Mouse (Mus musculus): ENCODE data around the gene Erich4. TPM values are rescaled to one million over a fixed set of nuclear protein-coding genes. Genes with fewer than 3 reads are reported as not detected.

The Erich4 gene
- polyA plus RNA-seq, 1 experiment from 2014 or later: not detected

- peaks cover 13% of the 10 kb centered on the region; the same call in 1 of the 2 replicates for H3K4me1 ChIP-seq (replicated peaks)
- WGBS: 2% methylated on average over 53 of the region's 53 CpGs
- H3K4me3 ChIP-seq: peak within 1 kb of the TSS; percentile 59
- H3K27me3 ChIP-seq (ENCODE audit: insufficient read depth, poor library complexity, severe bottlenecking): peaks cover 5% of the 10 kb centered on the region; the same call in 1 of the 2 replicates
- peak within 1 kb of the TSS; percentile 67 for H3K27ac ChIP-seq
- peaks cover 24% of the 10 kb centered on the region for H3K36me3 ChIP-seq
- DNase-seq (ENCODE audit: low spot score): peak; percentile 91
- H3K9me3 ChIP-seq: no peaks in the 10 kb centered on the region
These were observed 3.4 kb upstream of the Erich4 start, which contains the start of gene Dmac2 for GRCm38 (mm10) chr7:25618865-25619721. Dmac2 (plus strand) TSS chr7:25619414.

- no peak for DNase-seq (ENCODE audit: low spot score)
- Histone ChIP-seq H3K9me3 (no peaks in the 10 kb centered on the region), H3K4me3 (no peak overlapping the region), H3K27me3 (ENCODE audit: insufficient read depth, poor library complexity, severe bottlenecking) (peaks cover 5% of the 10 kb centered on the region; the same call in 1 of the 2 replicates), H3K4me1 (replicated peaks) (peaks cover 13% of the 10 kb centered on the region; the same call in 1 of the 2 replicates), H3K36me3 (peaks cover 17% of the 10 kb centered on the region), H3K27ac (no peak overlapping the region)
- 87% methylated on average over 10 of the region's 10 CpGs for WGBS
These were observed 1.9 kb upstream of the Erich4 start for GRCm38 (mm10) chr7:25617376-25618160.

- no peak overlapping the region for H3K4me3 ChIP-seq
- WGBS: 71% methylated on average over 21 of the region's 21 CpGs
- no peaks in the 10 kb centered on the region for H3K9me3 ChIP-seq
- no peaks in the 10 kb centered on the region for H3K36me3 ChIP-seq
- peaks cover 5% of the 10 kb centered on the region; the same call in 1 of the 2 replicates for H3K27me3 ChIP-seq (ENCODE audit: insufficient read depth, poor library complexity, severe bottlenecking)
- H3K27ac ChIP-seq: 0 out of 2 replicates have a peak overlapping the region, but pooled peaks have one; percentile 5
- no peak for DNase-seq (ENCODE audit: low spot score)
- peaks cover 10% of the 10 kb centered on the region; the same call in 1 of the 2 replicates for H3K4me1 ChIP-seq (replicated peaks)
These were observed 624 bp downstream of the Erich4 start for GRCm38 (mm10) chr7:25614831-25615705.

- H3K4me3 ChIP-seq: no peak overlapping the region
- no peak for DNase-seq (ENCODE audit: low spot score)
- no peak overlapping the region for H3K27ac ChIP-seq
- peaks cover 4% of the 10 kb centered on the region; the same call in 1 of the 2 replicates for H3K4me1 ChIP-seq (replicated peaks)
- peaks cover 5% of the 10 kb centered on the region; the same call in 1 of the 2 replicates for H3K27me3 ChIP-seq (ENCODE audit: insufficient read depth, poor library complexity, severe bottlenecking)
- H3K36me3 ChIP-seq: no peaks in the 10 kb centered on the region
- H3K9me3 ChIP-seq: no peaks in the 10 kb centered on the region
- WGBS: 87% methylated on average over 5 of the region's 5 CpGs
These were observed 1.6 kb downstream of the Erich4 start for GRCm38 (mm10) chr7:25614086-25614485.

- H3K4me3 ChIP-seq: no peak overlapping the region
- H3K27me3 ChIP-seq (ENCODE audit: insufficient read depth, poor library complexity, severe bottlenecking): no peaks in the 10 kb centered on the region; the same call in 1 of the 2 replicates
- H3K36me3 ChIP-seq: no peaks in the 10 kb centered on the region
- no peaks in the 10 kb centered on the region for H3K4me1 ChIP-seq (replicated peaks)
- H3K9me3 ChIP-seq: no peaks in the 10 kb centered on the region
- no peak for DNase-seq (ENCODE audit: low spot score)
- 45% methylated on average over 7 of the region's 7 CpGs for WGBS
- no peak overlapping the region for H3K27ac ChIP-seq
These were observed 4.2 kb downstream of the Erich4 start for GRCm38 (mm10) chr7:25611501-25611900.

GRCm38 (mm10) chr7:25610056-25610455, 5.6 kb downstream of the Erich4 start:
- Histone ChIP-seq H3K4me1 (replicated peaks) (no peaks in the 10 kb centered on the region), H3K27ac (no peak overlapping the region), H3K9me3 (no peaks in the 10 kb centered on the region), H3K36me3 (no peaks in the 10 kb centered on the region), H3K27me3 (ENCODE audit: insufficient read depth, poor library complexity, severe bottlenecking) (no peaks in the 10 kb centered on the region; the same call in 1 of the 2 replicates), H3K4me3 (no peak overlapping the region)
- DNase-seq (ENCODE audit: low spot score): no peak
- 48% methylated on average over 6 of the region's 6 CpGs for WGBS

- Histone ChIP-seq H3K27me3 (ENCODE audit: insufficient read depth, poor library complexity, severe bottlenecking) (no peaks in the 10 kb centered on the region; the same call in 1 of the 2 replicates), H3K27ac (no peak overlapping the region), H3K36me3 (no peaks in the 10 kb centered on the region), H3K4me3 (no peak overlapping the region), H3K9me3 (no peaks in the 10 kb centered on the region), H3K4me1 (replicated peaks) (no peaks in the 10 kb centered on the region)
- 87% methylated on average over 2 of the region's 2 CpGs for WGBS
- DNase-seq (ENCODE audit: low spot score): no peak
These were observed 8.5 kb downstream of the Erich4 start for GRCm38 (mm10) chr7:25607196-25607595.

- WGBS: 79% methylated on average over 4 of the region's 4 CpGs
These were observed 9.0 kb downstream of the Erich4 start for GRCm38 (mm10) chr7:25606625-25607063.

GRCm38 (mm10) chr7:25601346-25601745, 14.3 kb downstream of the Erich4 start:
- Histone ChIP-seq H3K36me3 (no peaks in the 10 kb centered on the region), H3K4me3 (no peak overlapping the region), H3K27me3 (ENCODE audit: insufficient read depth, poor library complexity, severe bottlenecking) (no peaks in the 10 kb centered on the region), H3K9me3 (no peaks in the 10 kb centered on the region), H3K27ac (no peak overlapping the region), H3K4me1 (replicated peaks) (no peaks in the 10 kb centered on the region)
- 89% methylated on average over 16 of the region's 16 CpGs for WGBS
- DNase-seq (ENCODE audit: low spot score): no peak

More at GRCm38 (mm10) chr7:25606625-25607063, 9.0 kb downstream of the Erich4 start:
- no peaks in the 10 kb centered on the region for H3K36me3 ChIP-seq
- no peaks in the 10 kb centered on the region for H3K4me1 ChIP-seq (replicated peaks)
- H3K9me3 ChIP-seq: no peaks in the 10 kb centered on the region
- DNase-seq (ENCODE audit: low spot score): no peak
- no peak overlapping the region for H3K27ac ChIP-seq
- no peak overlapping the region for H3K4me3 ChIP-seq
- no peaks in the 10 kb centered on the region; the same call in 1 of the 2 replicates for H3K27me3 ChIP-seq (ENCODE audit: insufficient read depth, poor library complexity, severe bottlenecking)

GRCm38 (mm10) chr7:25600666-25601065, 15.0 kb downstream of the Erich4 start:
- Histone ChIP-seq H3K27ac (no peak overlapping the region), H3K36me3 (no peaks in the 10 kb centered on the region), H3K4me3 (no peak overlapping the region), H3K9me3 (no peaks in the 10 kb centered on the region), H3K27me3 (ENCODE audit: insufficient read depth, poor library complexity, severe bottlenecking) (no peaks in the 10 kb centered on the region), H3K4me1 (replicated peaks) (no peaks in the 10 kb centered on the region)
- DNase-seq (ENCODE audit: low spot score): no peak
- 87% methylated on average over 11 of the region's 11 CpGs for WGBS

- peak; percentile 78 for DNase-seq (ENCODE audit: low spot score)
- Histone ChIP-seq H3K36me3 (no peaks in the 10 kb centered on the region), H3K4me1 (replicated peaks) (no peaks in the 10 kb centered on the region), H3K4me3 (no peak overlapping the region), H3K27me3 (ENCODE audit: insufficient read depth, poor library complexity, severe bottlenecking) (no peaks in the 10 kb centered on the region), H3K9me3 (no peaks in the 10 kb centered on the region), H3K27ac (no peak overlapping the region)
- 12% methylated on average over 10 of the region's 10 CpGs for WGBS
These were observed 16.0 kb downstream of the Erich4 start for GRCm38 (mm10) chr7:25599663-25600062.

- 86% methylated on average over 3 of the region's 3 CpGs for WGBS
- DNase-seq (ENCODE audit: low spot score): no peak
- no peaks in the 10 kb centered on the region for H3K36me3 ChIP-seq
- no peaks in the 10 kb centered on the region for H3K27me3 ChIP-seq (ENCODE audit: insufficient read depth, poor library complexity, severe bottlenecking)
- 0 out of 2 replicates have a peak, but pooled peaks cover 3% of the 10 kb centered on the region for H3K4me1 ChIP-seq (replicated peaks)
- H3K4me3 ChIP-seq: no peak overlapping the region
- H3K27ac ChIP-seq: no peak overlapping the region
- H3K9me3 ChIP-seq: no peaks in the 10 kb centered on the region
These were observed 21.8 kb downstream of the Erich4 start for GRCm38 (mm10) chr7:25593859-25594258.
